Mouse (Mus musculus) ovary, postnatal 36 days (tissue): ENCODE data around the gene Nup107.

Experiments used
- DNase-seq: peaks from one replicate; pipeline ENCODE4 v3.0.0; 2022; ENCODE audit warnings: low spot score, mixed read lengths

Nup107 gene

DNA sequence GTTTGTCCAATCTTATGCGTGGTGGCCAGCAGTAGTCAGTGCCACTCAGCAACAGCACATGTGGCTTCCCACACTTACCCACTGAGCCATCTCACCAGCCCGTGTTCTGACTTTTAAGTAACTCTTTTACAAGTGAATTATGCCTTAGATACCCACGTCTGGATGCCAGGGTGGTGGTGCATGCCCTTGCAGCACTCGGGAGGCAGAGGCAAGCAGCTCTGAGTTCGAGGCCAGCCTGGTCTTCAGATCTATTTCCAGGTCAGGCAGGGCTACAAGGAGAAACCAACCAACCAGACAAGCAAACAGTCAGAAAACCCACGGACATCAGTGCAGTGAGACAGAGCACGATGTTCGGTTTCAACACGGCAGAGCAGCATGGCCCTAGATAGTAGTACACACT is 9.4 kb upstream of the Nup107 start:
- no peak for DNase-seq

DNA sequence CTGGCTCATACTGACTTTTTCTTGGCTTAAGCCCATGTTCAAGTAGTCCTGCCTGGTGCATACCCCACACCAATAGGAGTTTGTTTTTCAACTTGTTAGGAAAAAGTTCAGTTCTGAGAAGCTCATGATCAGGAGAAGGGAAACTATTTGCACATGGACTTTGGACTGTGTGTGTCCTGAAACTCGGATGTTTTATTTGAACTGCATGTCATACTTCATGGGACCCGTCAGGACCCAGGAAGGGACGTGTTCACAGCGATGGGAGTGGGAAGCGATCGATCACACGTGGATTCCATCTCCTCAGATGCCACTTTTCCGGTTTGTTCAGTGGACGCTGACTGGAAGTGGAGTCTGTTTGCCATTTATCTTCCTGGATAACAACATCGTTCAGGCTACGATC is 7.3 kb upstream of the Nup107 start:
- no peak for DNase-seq

DNA sequence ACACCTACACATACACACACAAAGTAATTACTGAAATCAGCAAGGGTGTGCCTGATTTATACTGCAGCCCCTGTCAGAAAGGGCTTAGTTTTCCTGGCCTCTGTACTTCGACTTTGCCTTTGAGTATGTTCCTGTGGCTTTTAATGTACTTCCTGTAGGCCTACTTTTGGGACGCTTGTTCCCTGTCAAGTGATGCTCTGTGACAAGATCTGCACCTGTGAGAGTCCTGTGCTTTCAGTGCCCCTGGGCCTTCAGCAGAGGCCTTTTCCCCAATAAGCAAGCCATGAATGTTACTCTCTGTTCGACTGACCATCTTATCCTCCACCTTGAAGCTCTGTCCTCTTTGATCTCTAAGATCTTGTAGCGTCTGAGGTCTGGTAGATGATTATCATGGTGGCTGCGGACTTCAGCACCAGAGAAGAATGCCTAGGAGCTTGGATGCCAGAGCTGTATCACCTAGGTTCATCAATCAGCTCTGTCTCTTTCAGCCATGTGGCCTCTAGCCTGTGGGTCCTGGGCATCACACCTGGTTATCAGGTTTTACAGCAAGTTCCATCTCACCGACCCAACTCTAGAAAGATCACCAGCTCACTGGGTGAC is 6.0 kb upstream of the Nup107 start:
- DNase-seq: no peak

GRCm38 (mm10) chr10:117797684-117798083 is 5.2 kb upstream of the Nup107 start:
- DNase-seq: no peak

- DNase-seq: no peak
Observed at GRCm38 (mm10) chr10:117797106-117797505, 4.6 kb upstream of the Nup107 start.

DNA sequence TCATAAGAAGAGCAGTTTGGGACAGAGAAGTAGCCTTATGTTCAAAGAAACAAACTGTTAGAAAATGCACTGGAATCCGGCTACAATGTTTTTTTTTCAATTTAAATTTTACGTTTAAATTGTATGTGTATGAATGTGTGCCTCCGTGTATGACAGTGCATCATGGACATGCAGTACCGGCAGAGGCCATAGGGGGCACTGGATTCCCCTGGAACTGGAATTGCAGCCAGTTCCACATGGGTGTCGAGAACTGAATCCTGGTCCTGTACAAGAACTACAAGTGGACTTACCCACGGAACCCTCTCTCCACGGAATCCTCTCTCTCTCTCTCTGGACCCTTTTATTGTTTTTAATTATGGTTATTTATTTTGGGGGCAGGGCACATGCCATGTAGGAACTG is 3.7 kb upstream of the Nup107 start:
- DNase-seq: no peak

GRCm38 (mm10) chr10:117795206-117795605 is 2.7 kb upstream of the Nup107 start:
- peak; percentile 53 for DNase-seq

- DNase-seq: peak; percentile 30
Observed at GRCm38 (mm10) chr10:117793436-117794030, 1.0 kb upstream of the Nup107 start.

DNA sequence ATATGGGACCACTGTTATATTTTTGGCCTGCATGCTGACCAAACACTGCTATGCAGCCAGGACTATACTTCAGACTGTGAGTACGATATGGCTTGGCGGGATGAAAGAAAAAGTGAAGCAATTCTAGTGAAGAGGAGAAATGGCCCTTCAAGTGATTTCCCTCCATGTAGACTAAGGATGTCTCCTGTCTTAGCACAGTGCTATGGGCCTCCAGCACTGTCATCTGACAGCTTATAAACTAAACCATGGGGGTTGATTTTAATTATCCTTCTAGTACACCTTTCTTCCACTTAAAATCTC is 1.4 kb downstream of the Nup107 start:
- DNase-seq: no peak

DNA sequence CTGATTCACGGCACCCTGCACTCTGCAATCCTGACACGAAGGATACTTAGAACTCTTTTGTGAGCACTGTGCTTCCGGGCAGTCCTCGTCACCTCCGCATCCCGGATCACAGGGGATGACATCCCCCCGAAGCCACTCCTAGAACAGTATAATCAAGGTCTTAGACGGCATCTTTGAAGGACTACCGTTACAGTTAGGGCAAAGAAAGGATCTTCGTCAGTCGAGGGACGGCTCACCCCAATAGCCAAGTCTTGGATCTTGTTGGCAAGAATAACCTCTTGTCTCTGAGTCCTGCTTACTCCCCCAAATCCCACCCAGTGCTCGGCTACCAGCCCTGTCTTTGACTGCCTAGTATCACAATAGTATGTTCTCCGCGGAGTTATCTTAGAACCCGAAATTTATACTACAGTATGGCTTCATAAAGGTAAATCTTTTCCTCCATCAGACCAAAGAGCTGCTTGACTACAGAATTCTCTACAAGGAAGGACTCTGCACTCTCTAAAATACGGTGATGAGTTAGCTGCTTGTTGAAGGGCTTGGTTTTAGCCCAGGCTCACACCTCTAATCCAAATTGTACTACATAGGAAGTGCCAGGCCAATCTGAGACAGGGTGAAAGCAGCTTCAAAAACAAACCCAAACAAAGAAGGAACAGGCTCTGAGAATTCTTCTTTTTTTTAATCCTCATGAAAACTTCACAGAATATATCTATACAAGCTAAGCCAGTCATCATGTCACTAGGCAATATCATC is 1.9 kb downstream of the Nup107 start:
- DNase-seq: no peak

- no peak for DNase-seq
Observed at GRCm38 (mm10) chr10:117790011-117790410, 2.5 kb downstream of the Nup107 start.

- DNase-seq: no peak
Observed at GRCm38 (mm10) chr10:117784646-117785045, 7.9 kb downstream of the Nup107 start.

DNA sequence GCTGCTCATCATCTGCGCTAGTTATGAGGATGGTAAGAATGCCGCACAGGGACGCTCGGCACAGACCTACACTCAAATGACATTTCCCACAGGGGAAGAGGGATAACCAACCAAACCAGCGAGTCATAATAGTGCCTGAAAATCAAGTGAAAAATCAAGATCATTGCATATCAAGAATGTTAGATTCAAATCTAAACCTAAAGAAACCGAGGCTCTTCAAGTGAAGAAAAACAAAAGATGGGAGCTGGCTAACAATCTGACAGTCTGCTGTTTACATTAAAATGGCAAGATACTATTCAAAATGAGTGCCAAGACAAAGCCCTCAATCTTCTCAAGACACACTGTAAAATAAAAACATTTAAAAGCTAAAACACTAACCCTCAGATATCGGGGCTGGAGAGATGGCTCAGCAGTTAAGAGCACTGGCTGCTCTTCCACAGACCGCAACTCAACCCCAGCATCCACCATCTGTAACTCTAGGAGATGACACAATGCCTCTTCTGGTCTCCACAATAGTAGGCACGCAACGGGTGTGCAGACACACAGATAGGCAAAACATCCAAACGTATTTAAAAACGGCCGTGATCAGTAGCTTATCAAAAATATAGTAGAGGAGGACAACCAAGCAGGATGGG is 8.6 kb downstream of the Nup107 start:
- DNase-seq: no peak

DNA sequence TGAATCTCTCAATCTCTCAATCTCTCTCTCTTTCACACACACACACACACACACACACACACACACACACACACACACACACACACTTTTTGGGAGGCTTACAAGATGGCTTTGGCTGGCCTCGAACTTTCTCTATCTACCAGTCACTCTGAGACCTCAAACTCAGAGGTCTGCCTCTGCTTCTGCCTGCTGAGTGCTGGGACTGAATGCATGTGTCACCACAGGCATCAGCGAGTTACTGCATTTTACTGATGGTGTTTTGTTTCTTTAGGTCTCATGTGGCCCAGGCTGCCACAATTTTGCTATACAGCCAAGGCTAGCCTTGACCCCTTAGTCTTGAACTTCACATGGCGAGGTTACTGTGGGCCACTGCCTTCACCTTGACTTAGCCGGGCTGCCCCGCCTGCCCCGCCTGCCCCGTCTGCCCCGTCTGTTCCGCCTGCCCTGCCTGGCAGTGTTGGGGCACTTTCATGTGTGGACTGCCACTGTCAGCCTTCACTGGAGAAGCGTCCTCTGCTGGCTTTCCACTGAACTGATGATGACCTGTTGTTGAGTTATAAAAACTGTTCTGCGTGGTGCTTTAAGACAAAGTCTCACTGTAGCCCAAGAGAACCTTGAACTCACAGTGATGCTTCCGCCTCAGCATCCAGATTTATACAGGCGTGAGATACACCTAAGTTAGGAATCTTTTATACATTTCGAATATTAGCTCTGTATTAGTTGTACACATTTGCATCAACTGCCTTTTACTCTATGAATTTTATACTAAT is 9.8 kb downstream of the Nup107 start:
- DNase-seq: no peak

- DNase-seq: no peak
Observed at GRCm38 (mm10) chr10:117782056-117782455, 10.4 kb downstream of the Nup107 start.

GRCm38 (mm10) chr10:117781021-117781725 is 11.3 kb downstream of the Nup107 start:
- no peak for DNase-seq

DNA sequence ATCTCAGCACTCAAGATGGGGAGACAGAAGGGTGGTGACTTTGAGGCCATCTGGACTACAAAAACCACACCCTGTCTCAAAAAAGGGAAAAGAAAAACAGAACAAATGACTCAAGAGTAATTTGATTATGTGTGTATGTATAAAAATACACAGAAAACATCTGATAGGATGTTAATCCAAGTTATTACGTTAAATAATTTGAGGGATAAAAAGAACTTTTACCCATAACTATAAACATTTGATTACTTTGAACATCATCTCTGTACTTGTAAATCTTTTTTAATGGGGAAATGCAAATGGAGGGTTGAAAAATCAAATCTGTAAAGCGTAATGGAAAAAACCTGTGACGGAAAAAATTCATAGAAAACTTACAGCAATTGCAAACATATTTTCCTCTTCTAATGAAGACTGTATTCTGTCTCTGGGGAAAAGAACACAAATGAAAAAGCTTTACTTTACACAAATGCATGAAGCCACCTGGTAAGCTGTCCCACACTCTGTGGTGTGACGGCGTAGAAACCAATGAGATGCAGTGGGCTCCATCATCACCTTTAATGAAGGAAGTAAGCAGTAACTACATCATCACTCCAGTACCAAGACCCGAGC is 12.1 kb downstream of the Nup107 start:
- no peak for DNase-seq

DNA sequence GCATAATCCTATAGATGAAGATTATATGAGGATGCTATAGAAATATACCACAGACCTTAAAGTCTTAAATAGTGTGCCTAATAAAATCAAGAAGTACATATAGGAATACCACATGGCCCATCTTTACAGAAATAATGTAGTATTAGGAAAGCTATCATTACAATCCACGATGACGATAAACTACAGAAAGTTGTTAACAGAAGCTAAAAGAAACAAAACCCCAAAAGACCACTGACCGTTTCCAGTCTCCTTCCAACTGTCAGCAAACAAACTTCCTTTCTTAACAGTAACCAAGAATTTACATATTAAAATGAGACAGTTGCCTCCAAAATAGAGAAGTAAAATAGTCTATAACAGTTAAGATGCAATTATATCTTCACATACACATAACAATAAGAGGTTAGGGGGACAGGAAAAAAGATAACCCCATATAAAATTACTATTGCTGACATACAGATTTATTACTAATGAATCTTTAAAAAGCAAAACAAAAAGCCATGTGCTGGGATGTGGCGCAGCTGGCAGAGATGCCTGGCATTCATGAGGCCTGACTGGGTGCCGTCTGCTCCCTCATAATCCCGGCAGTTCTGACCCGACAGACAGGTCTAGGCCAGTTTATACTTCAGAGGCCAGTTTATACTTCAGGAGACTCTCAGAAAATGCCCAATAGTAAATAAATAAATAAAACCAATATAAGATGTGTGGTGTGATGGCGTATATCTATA is 12.8 kb downstream of the Nup107 start:
- DNase-seq: no peak

DNA sequence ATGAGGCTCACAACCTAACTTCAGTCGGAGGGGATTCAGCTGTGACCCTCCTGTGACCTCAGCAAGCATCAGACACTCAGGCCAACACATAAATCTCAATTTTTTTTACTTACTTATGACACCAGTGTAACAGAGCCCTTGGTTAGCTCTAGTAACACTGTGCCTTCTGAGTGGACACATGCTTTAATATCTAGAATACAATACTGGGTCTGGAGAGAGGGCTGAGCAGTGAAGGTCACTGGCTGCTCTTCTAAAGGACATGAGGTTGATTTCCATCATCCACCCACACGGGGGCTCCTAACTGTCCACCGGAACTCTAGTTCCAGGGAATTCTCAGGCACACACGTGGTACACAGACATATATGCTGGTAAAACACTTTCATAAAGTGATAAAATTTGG is 13.6 kb downstream of the Nup107 start:
- no peak for DNase-seq

GRCm38 (mm10) chr10:117778328-117778910 is 14.1 kb downstream of the Nup107 start:
- DNase-seq: no peak
